Mouse (Mus musculus) myocyte (in vitro differentiated cells): ENCODE results near the gene Hsd11b2. TPM values are rescaled to one million over a fixed set of nuclear protein-coding genes. Genes with fewer than 3 reads are reported as not detected.

Experiments used
- H3K27me3 ChIP-seq: one replicate; pipeline ENCODE4 v1.6.1; 2011; ENCODE audit not compliant: control insufficient read depth, insufficient read depth, insufficient read length
- H3K36me3 ChIP-seq: one replicate; pipeline ENCODE4 v1.6.1; 2011; ENCODE audit not compliant: control insufficient read depth, insufficient read depth
- H3K4me2 ChIP-seq: one replicate; pipeline ENCODE4 v1.6.1; 2011; ENCODE audit warnings: low read depth, control low read depth
- H3K4me3 ChIP-seq: one replicate; pipeline ENCODE4 v1.5.1; 2011; ENCODE audit warnings: mild to moderate bottlenecking, control low read depth, moderate library complexity
- H3K79me2 ChIP-seq: one replicate; pipeline ENCODE4 v1.6.1; 2011; ENCODE audit not compliant: control insufficient read depth, insufficient read depth
- H3ac ChIP-seq: one replicate; pipeline ENCODE4 v1.6.1; 2011; ENCODE audit not compliant: control insufficient read depth, insufficient read length
- CEBPB ChIP-seq: IDR thresholded peaks from 2 replicates; pipeline ENCODE4 v1.6.1; 2011; ENCODE audit warnings: mild to moderate bottlenecking, moderate library complexity; ENCODE audit not compliant: poor library complexity, insufficient read depth, severe bottlenecking
- E2F4 ChIP-seq: IDR thresholded peaks from one replicate; pipeline ENCODE4 v1.6.1; 2011; ENCODE audit warnings: mild to moderate bottlenecking, control low read depth, moderate library complexity; ENCODE audit not compliant: insufficient read depth
- MAX ChIP-seq: IDR thresholded peaks from one replicate; pipeline ENCODE4 v1.6.1; 2011; ENCODE audit warnings: low read depth, mild to moderate bottlenecking, control low read depth
- MYOD1 ChIP-seq, 3 experiments: IDR thresholded peaks; one replicate each; pipeline ENCODE4 v1.6.1; 2011; ENCODE audit warnings: control low read depth in 2 of 3, low read depth in 2 of 3, mild to moderate bottlenecking in 2 of 3, moderate library complexity in 1 of 3; ENCODE audit not compliant: insufficient read length in 2 of 3, control insufficient read depth in 1 of 3
- MYOG ChIP-seq, 3 experiments: IDR thresholded peaks; one replicate each; pipeline ENCODE4 v1.6.1; 2011; ENCODE audit warnings: control low read depth in 2 of 3, low read depth in 2 of 3, mild to moderate bottlenecking in 2 of 3; ENCODE audit not compliant: insufficient read length in 2 of 3, control insufficient read depth in 1 of 3, insufficient read depth in 1 of 3
- POLR2A ChIP-seq: IDR thresholded peaks from one replicate; pipeline ENCODE4 v1.6.1; 2011; ENCODE audit warnings: low read depth, mild to moderate bottlenecking, control low read depth, moderate library complexity; ENCODE audit not compliant: insufficient read length
- POLR2AphosphoS2 ChIP-seq: IDR thresholded peaks from one replicate; pipeline ENCODE4 v1.6.1; 2011; ENCODE audit warnings: low read depth, control low read depth; ENCODE audit not compliant: insufficient read length
- REST ChIP-seq: IDR thresholded peaks from one replicate; pipeline ENCODE4 v1.6.1; 2011; ENCODE audit warnings: mild to moderate bottlenecking, control low read depth, moderate library complexity; ENCODE audit not compliant: insufficient read depth, insufficient read length
- SRF ChIP-seq: IDR thresholded peaks from one replicate; pipeline ENCODE4 v1.6.1; 2011; ENCODE audit warnings: low read depth; ENCODE audit not compliant: control insufficient read depth, insufficient read length
- TCF12 ChIP-seq: IDR thresholded peaks from one replicate; pipeline ENCODE4 v1.6.1; 2011; ENCODE audit warnings: mild to moderate bottlenecking, control low read depth; ENCODE audit not compliant: poor library complexity, insufficient read depth, severe bottlenecking
- TCF3 ChIP-seq: IDR thresholded peaks from one replicate; pipeline ENCODE4 v1.6.1; 2011; ENCODE audit warnings: low read depth, control low read depth; ENCODE audit not compliant: insufficient read length
- USF1 ChIP-seq: IDR thresholded peaks from one replicate; pipeline ENCODE4 v1.6.1; 2011; ENCODE audit warnings: low read depth, mild to moderate bottlenecking, control low read depth, moderate library complexity
- polyA plus RNA-seq: library from polyadenylated mRNA; unstranded; fragments of >200 nt; fragmentation: generic; extraction: Trizol; gene quantifications from one replicate; pipeline ENCODE4 v1.2.1, GENCODE M21; 2012; ENCODE audit warnings: missing spikeins

Hsd11b2 gene
- polyA plus RNA-seq, 1 experiment, result 0.59 TPM

DNA sequence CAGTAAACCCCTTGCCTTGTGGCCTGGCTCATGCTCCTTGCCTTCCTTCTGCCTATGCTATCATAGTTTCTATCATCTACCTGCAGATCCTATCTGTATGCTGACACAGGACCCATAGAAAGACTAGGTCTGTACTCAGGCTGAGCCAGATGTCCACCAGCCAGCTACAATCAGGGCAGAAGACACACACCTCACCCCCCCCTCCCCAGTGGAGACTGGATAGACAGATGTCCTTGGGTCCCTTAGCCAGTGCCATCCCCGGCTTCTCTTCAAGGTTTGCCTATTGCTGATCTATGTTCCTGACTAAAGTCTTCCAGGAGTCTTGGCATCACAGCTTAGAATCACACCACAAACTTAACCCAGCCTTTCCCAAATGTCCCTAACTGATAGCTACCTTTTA lies 9.7 kb downstream of the Hsd11b2 start:
- Histone ChIP-seq H3ac (no peak overlapping the region), H3K4me3 (no peak overlapping the region), H3K79me2 (no peaks in the 10 kb centered on the region), H3K4me2 (no peak overlapping the region), H3K27me3 (no peaks in the 10 kb centered on the region), H3K36me3 (peaks cover 14% of the 10 kb centered on the region)
- TF ChIP-seq REST (no peak), TCF12 (no peak), TCF3 (no peak), MYOD1 (IDR thresholded peaks at IDR 0.05; ENCODE audit: control insufficient read depth in 1 of 3, insufficient read length in 2 of 3, low read depth in 2 of 3) (no peak), USF1 (no peak), MAX (no peak), CEBPB (no peak), POLR2A (no peak), POLR2AphosphoS2 (no peak), E2F4 (no peak), MYOG (IDR thresholded peaks at IDR 0.05; ENCODE audit: control insufficient read depth in 1 of 3, insufficient read depth in 1 of 3, insufficient read length in 2 of 3, low read depth in 2 of 3) (no peak), SRF (no peak)

DNA sequence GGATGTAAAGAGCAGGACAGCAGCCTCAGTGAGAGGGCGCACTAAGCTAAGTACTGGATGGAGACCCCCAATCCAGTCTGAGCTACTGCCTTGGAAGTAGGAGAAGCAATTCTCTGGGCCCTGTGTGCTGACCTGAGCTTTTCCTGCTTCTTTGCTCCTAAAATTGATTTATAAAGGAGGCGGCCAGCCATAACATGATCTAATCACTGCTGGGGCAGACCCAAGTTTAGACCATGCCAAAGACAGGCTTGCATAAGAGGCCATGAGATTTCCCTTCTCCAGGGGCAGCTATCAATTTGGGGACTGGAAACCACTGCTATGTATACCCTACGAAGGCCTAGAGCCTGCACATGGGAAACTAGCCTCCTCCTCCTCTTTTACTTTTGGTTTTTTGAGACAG lies 10.7 kb downstream of the Hsd11b2 start:
- Histone ChIP-seq H3K4me3 (no peak overlapping the region), H3K4me2 (no peak overlapping the region), H3K36me3 (peaks cover 14% of the 10 kb centered on the region), H3ac (no peak overlapping the region), H3K27me3 (no peaks in the 10 kb centered on the region), H3K79me2 (no peaks in the 10 kb centered on the region)
- TF ChIP-seq POLR2A, result no peak
- TF ChIP-seq REST, result no peak
- no peak for TF ChIP-seq CEBPB
- no peak for TF ChIP-seq E2F4
- TF ChIP-seq MAX, result no peak
- no peak for TF ChIP-seq USF1
- no peak for TF ChIP-seq TCF12
- no peak for TF ChIP-seq POLR2AphosphoS2
- no peak for TF ChIP-seq MYOD1 (IDR thresholded peaks at IDR 0.05; ENCODE audit: control insufficient read depth in 1 of 3, insufficient read length in 2 of 3, low read depth in 2 of 3)
- TF ChIP-seq SRF, result no peak
- TF ChIP-seq TCF3, result no peak
- no peak for TF ChIP-seq MYOG (IDR thresholded peaks at IDR 0.05; ENCODE audit: control insufficient read depth in 1 of 3, insufficient read depth in 1 of 3, insufficient read length in 2 of 3, low read depth in 2 of 3)

DNA sequence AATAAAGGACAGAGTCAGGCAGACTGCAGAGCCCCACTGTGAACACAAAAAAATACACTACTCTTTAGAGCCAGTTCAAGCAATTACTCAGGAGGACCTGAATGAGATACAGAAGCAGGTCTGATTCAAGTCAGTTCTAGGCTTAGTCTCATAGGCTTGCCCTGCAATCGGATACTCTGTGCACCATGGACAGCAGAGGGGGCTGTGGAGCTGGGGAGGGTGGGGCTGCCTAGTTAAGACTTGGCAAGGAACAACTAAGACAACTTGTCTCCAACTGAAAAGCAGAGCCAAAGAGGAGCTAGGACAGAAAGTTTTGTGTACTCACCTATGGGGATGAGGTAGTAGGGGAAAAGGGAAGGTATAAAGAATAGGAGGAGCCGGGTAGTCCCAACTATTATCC lies 13.2 kb downstream of the Hsd11b2 start:
- Histone ChIP-seq H3K36me3 (peaks cover 12% of the 10 kb centered on the region), H3K4me2 (no peak overlapping the region), H3K79me2 (no peaks in the 10 kb centered on the region), H3K27me3 (no peaks in the 10 kb centered on the region), H3ac (no peak overlapping the region), H3K4me3 (no peak overlapping the region)
- no peak for TF ChIP-seq REST
- TF ChIP-seq USF1, result no peak
- TF ChIP-seq MAX, result no peak
- no peak for TF ChIP-seq POLR2A
- no peak for TF ChIP-seq POLR2AphosphoS2
- no peak for TF ChIP-seq TCF12
- TF ChIP-seq TCF3, result no peak
- TF ChIP-seq SRF, result no peak
- TF ChIP-seq MYOG (IDR thresholded peaks at IDR 0.05; ENCODE audit: control insufficient read depth in 1 of 3, insufficient read depth in 1 of 3, insufficient read length in 2 of 3, low read depth in 2 of 3), result no peak
- TF ChIP-seq MYOD1 (IDR thresholded peaks at IDR 0.05; ENCODE audit: control insufficient read depth in 1 of 3, insufficient read length in 2 of 3, low read depth in 2 of 3), result no peak
- TF ChIP-seq CEBPB, result no peak
- TF ChIP-seq E2F4, result no peak

DNA sequence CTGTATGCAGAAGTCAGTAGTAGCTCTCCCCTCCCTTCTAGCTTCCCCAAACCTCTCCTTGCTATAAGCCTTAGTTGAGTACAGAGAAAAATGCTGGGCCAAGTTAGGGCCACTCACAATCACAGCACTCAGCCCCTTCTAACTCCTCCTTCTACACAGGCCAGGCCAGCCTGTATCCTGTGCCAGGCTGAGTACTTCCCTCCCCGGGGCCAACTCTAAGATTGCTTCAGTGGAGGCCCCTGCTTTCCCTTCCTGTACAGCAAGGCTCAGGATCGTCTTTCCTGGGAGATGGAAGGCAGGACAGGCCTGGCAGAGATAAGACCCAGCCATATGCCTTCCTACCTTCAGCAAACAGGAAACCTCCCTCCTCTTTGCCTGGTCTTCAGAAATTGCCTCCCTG lies 14.9 kb downstream of the Hsd11b2 start:
- Histone ChIP-seq H3K4me3 (no peak overlapping the region), H3K36me3 (peaks cover 7% of the 10 kb centered on the region), H3K27me3 (no peaks in the 10 kb centered on the region), H3K4me2 (peak overlapping the region; percentile 21), H3K79me2 (no peaks in the 10 kb centered on the region), H3ac (no peak overlapping the region)
- TF ChIP-seq POLR2A (no peak), MYOD1 (IDR thresholded peaks at IDR 0.05; ENCODE audit: control insufficient read depth in 1 of 3, insufficient read length in 2 of 3, low read depth in 2 of 3) (no peak), TCF12 (no peak), POLR2AphosphoS2 (no peak), REST (no peak), SRF (no peak), TCF3 (no peak), CEBPB (no peak), USF1 (no peak), MYOG (IDR thresholded peaks at IDR 0.05; ENCODE audit: control insufficient read depth in 1 of 3, insufficient read depth in 1 of 3, insufficient read length in 2 of 3, low read depth in 2 of 3) (no peak), E2F4 (no peak), MAX (no peak)
